Mouse (Mus musculus): ENCODE results near the gene Olfr77.

Gene Olfr77

GRCm38 (mm10) chr9:19916565-19916964 lies at the start of gene Olfr77:
Olfr77 (plus strand) TSS chr9:19916865.
- no peak for DNase-seq

- no peak for DNase-seq
Measured at GRCm38 (mm10) chr9:19887904-19888303, 28.8 kb upstream of the Olfr77 start, which contains the start of gene Olfr862. Olfr862 (minus strand) TSS chr9:19888004.

GRCm38 (mm10) chr9:19911170-19911569 lies 5.5 kb upstream of the Olfr77 start:
- DNase-seq = no peak

Data from kidney, adult 11 months (tissue).